Mouse (Mus musculus) MEL (cell line): ENCODE measurements around the gene Map2k5.

Source experiments
- CTCF ChIP-seq, 3 experiments: IDR thresholded peaks in 2 of 3; conservative IDR thresholded peaks in 1 of 3; 2 replicates each; pipeline ENCODE4 v1.5.1; 2011 to 2012; ENCODE audit warnings: low read length in 3 of 3, low read depth in 2 of 3, mild to moderate bottlenecking in 2 of 3, improper control_type of control experiment in 1 of 3, inconsistent platforms in 1 of 3, mixed read lengths in 1 of 3, moderate library complexity in 1 of 3; ENCODE audit not compliant: control insufficient read depth in 1 of 3, insufficient read depth in 1 of 3, poor library complexity in 1 of 3, severe bottlenecking in 1 of 3
- ELF1 ChIP-seq: IDR thresholded peaks from 2 replicates; pipeline ENCODE4 v1.6.1; 2014; ENCODE audit warnings: low read depth, mild to moderate bottlenecking, inconsistent platforms, low read length, improper control_type of control experiment, moderate library complexity
- GATA1 ChIP-seq: IDR thresholded peaks from 2 replicates; pipeline ENCODE4 v1.6.1; 2011; ENCODE audit warnings: low read depth, low read length, improper control_type of control experiment
- HCFC1 ChIP-seq: IDR thresholded peaks from 2 replicates; pipeline ENCODE4 v1.6.1; 2012; ENCODE audit warnings: low read depth, mild to moderate bottlenecking, inconsistent platforms, low read length, improper control_type of control experiment, moderate library complexity
- MAFK ChIP-seq: IDR thresholded peaks from 2 replicates; pipeline ENCODE4 v1.6.1; 2011; ENCODE audit warnings: low read depth, mild to moderate bottlenecking, low read length, improper control_type of control experiment, borderline replicate concordance
- MXI1 ChIP-seq: IDR thresholded peaks from 2 replicates; pipeline ENCODE4 v1.6.1; 2011; ENCODE audit warnings: mild to moderate bottlenecking, low read depth, low read length, improper control_type of control experiment
- POLR2A ChIP-seq, 2 experiments: IDR thresholded peaks; 2 replicates each; pipeline ENCODE4 v1.6.1; 2011 to 2012; ENCODE audit warnings: low read length in 2 of 2, mild to moderate bottlenecking in 2 of 2, control low read depth in 1 of 2, improper control_type of control experiment in 1 of 2, low read depth in 1 of 2, moderate library complexity in 1 of 2; ENCODE audit not compliant: control insufficient read depth in 1 of 2, insufficient read depth in 1 of 2, poor library complexity in 1 of 2
- RAD21 ChIP-seq: IDR thresholded peaks from 2 replicates; pipeline ENCODE4 v1.6.1; 2011; ENCODE audit warnings: mild to moderate bottlenecking, low read depth, low read length, improper control_type of control experiment
- SIN3A ChIP-seq: IDR thresholded peaks from 2 replicates; pipeline ENCODE4 v1.6.1; 2012; ENCODE audit warnings: low read length, improper control_type of control experiment, inconsistent platforms
- TAL1 ChIP-seq: IDR thresholded peaks from 2 replicates; pipeline ENCODE4 v1.6.1; 2012; ENCODE audit warnings: mild to moderate bottlenecking, inconsistent platforms, low read length, moderate library complexity, mixed read lengths
- USF1 ChIP-seq: IDR thresholded peaks from 2 replicates; pipeline ENCODE4 v1.6.1; 2014; ENCODE audit warnings: low read depth, mild to moderate bottlenecking, inconsistent platforms, low read length, improper control_type of control experiment, moderate library complexity
- USF2 ChIP-seq, 2 experiments: IDR thresholded peaks; 2 replicates each; pipeline ENCODE4 v1.6.1; 2011 to 2012; ENCODE audit warnings: improper control_type of control experiment in 2 of 2, low read length in 2 of 2, borderline replicate concordance in 1 of 2, inconsistent platforms in 1 of 2, low read depth in 1 of 2, mild to moderate bottlenecking in 1 of 2; ENCODE audit not compliant: insufficient read depth in 1 of 2
- ZKSCAN1 ChIP-seq: IDR thresholded peaks from 2 replicates; pipeline ENCODE4 v1.6.1; 2012; ENCODE audit warnings: low read depth, mild to moderate bottlenecking, inconsistent platforms, low read length, improper control_type of control experiment, moderate library complexity
- ZNF384 ChIP-seq: IDR thresholded peaks from 2 replicates; pipeline ENCODE4 v1.6.1; 2012; ENCODE audit warnings: low read depth, mild to moderate bottlenecking, inconsistent platforms, low read length, improper control_type of control experiment

GRCm38 (mm10) chr9:63420396-63420795 is 42.7 kb upstream of the Map2k5 start:
- TF ChIP-seq USF1 (no peak), CTCF (IDR thresholded peaks at IDR 0.05 in 2 of 3, conservative IDR thresholded peaks at IDR 0.05 in 1 of 3; ENCODE audit: control insufficient read depth in 1 of 3, insufficient read depth in 1 of 3, low read depth in 2 of 3, low read length in 3 of 3, poor library complexity in 1 of 3, severe bottlenecking in 1 of 3) (no peak), MAFK (no peak), ELF1 (no peak), MXI1 (no peak), GATA1 (no peak), ZKSCAN1 (no peak), POLR2A (IDR thresholded peaks at IDR 0.05; ENCODE audit: control insufficient read depth in 1 of 2, insufficient read depth in 1 of 2, low read depth in 1 of 2, low read length in 2 of 2, poor library complexity in 1 of 2) (no peak), TAL1 (no peak), RAD21 (no peak), SIN3A (no peak), USF2 (IDR thresholded peaks at IDR 0.05; ENCODE audit: borderline replicate concordance in 1 of 2, insufficient read depth in 1 of 2, low read depth in 1 of 2, low read length in 2 of 2) (no peak), ZNF384 (no peak), HCFC1 (no peak)
